Mouse (Mus musculus) testis, adult 2 months (tissue): ENCODE data around the gene Atf6. TPM values are rescaled to one million over a fixed set of nuclear protein-coding genes. Genes with fewer than 3 reads are reported as not detected.

Experiments
- H3K27ac ChIP-seq: fragments of 200-500 bp; 2 replicates; pipeline ENCODE4 v1.5.1; 2012; ENCODE audit warnings: low read depth, low read length; ENCODE audit not compliant: control insufficient read depth, insufficient read depth
- H3K27me3 ChIP-seq: fragments of 200-500 bp; 2 replicates; pipeline ENCODE4 v1.6.1; 2012; ENCODE audit warnings: mild to moderate bottlenecking, low read length, moderate library complexity; ENCODE audit not compliant: control insufficient read depth, insufficient read depth
- H3K36me3 ChIP-seq: fragments of 200-500 bp; 2 replicates; pipeline ENCODE4 v1.6.1; 2012; ENCODE audit warnings: mild to moderate bottlenecking, low read length; ENCODE audit not compliant: control insufficient read depth, insufficient read depth
- H3K4me1 ChIP-seq: fragments of 200-500 bp; 2 replicates; pipeline ENCODE4 v1.6.1; 2012; ENCODE audit warnings: low read length; ENCODE audit not compliant: control insufficient read depth, insufficient read depth
- H3K4me3 ChIP-seq: fragments of 200-500 bp; 2 replicates; pipeline ENCODE4 v1.5.1; 2012; ENCODE audit warnings: low read depth, mild to moderate bottlenecking, low read length, moderate library complexity, mixed read lengths; ENCODE audit not compliant: control insufficient read depth
- CTCF ChIP-seq: fragments of 200-500 bp; IDR thresholded peaks from 2 replicates; pipeline ENCODE4 v1.5.1; 2012; ENCODE audit warnings: low read depth, mild to moderate bottlenecking, inconsistent platforms, low read length, moderate library complexity; ENCODE audit not compliant: control insufficient read depth, insufficient read depth, insufficient replicate concordance
- POLR2A ChIP-seq: fragments of 200-500 bp; IDR thresholded peaks from 2 replicates; pipeline ENCODE4 v1.6.1; 2012; ENCODE audit warnings: low read depth, mild to moderate bottlenecking, inconsistent platforms, low read length, moderate library complexity; ENCODE audit not compliant: control insufficient read depth
- polyA plus RNA-seq: library from polyadenylated mRNA; depleted of rRNA; stranded (reverse); fragments of >200 nt; gene quantifications from 2 replicates; pipeline ENCODE4 v1.2.3, GENCODE M21; 2012; rRNA removed

The Atf6 gene
- polyA plus RNA-seq: 5.5 and 6.3 TPM in 2 replicates

DNA sequence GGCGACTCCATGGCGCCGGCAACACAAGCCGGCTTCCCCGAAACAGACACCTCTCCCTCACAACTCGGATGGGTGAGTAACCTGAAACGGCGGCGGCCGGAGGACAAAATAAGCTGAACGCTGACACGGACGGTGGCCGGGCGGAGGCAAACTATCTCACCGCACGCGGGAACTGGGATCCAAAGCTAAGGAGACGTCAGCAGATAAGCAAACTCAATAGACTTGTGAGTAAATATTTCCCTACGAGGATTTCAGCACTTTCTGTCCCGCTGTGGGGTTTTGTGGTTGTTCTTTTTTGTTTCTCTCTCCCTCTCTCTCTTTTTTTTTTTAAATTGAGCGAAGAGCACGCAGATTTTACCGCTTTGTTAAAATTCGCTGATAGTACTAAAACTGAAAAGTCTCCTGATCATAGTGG, at the start of gene Atf6:
Atf6 (minus strand) TSS at position 81 of the 415 bp plus-strand sequence.
- Histone ChIP-seq H3K4me3 (peak within 1 kb of the TSS; percentile 99), H3K36me3 (no peaks in the 10 kb centered on the region), H3K27ac (peak within 1 kb of the TSS; percentile 92), H3K4me1 (peaks cover 4% of the 10 kb centered on the region), H3K27me3 (no peaks in the 10 kb centered on the region)
- TF ChIP-seq CTCF (no peak), POLR2A (peak; percentile 59; the same call in 1 of the 2 replicates)

DNA sequence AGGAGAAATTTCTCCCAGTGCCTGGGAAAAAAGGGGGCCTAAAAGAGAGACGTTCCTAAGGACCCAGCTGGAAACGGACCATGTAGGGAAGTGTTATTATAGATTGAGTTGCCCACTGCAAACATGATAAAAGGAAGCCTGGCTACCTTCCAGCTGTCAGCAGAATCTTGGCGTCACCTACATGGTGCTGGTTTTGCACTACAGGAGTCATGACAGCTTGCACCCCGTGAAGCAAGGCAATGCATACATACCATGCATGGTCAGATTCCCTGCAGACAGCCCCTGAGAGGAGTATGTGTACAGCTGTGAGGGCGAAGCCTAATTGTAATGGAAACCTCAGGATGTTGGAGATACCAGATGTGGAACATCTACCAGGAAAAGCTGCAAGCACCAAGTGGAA, 48.1 kb upstream of the Atf6 start:
- no peaks in the 10 kb centered on the region for H3K27me3 ChIP-seq
- TF ChIP-seq CTCF (no peak), POLR2A (no peak)
- H3K27ac ChIP-seq: no peak overlapping the region
- H3K4me1 ChIP-seq: no peaks in the 10 kb centered on the region
- H3K4me3 ChIP-seq: no peak overlapping the region
- no peaks in the 10 kb centered on the region for H3K36me3 ChIP-seq

DNA sequence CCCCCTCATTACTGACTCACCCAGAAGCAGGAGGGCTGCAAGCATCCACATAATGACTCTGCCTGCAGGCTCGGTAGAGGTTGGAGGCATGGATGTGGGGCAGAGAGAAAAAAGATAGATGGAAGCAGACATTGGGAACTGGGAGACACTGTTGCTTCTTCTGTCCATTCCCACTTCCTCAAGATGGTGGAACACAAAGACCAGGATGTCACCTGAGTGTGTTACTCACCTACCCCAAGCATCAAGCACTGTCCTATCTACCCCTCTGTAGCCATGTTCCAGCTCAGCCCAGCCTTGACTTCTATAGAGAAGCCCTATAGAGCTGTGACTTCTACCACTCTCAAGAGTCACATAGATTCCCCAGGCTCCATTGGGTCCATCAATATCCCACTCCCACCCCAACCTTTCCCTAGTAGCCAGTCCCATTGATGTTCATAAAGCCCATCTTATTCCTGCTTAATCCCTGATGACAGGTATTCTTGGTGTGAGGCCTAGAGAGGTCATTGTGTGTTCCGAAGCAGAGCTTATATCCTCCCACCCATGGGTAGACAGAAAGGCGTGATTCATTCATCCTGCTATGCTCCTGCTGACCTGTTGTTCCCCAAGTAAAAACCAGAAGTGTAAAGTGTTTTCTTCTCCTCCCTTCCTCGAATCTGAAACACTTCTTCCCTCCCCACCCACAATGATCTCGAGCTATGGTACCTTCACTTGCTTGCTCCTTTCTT, 45.5 kb upstream of the Atf6 start, which contains the start of gene Fcrlb:
Fcrlb (minus strand) TSS at position 51 of the 725 bp plus-strand sequence.
- H3K27ac ChIP-seq: no peak within 1 kb of the TSS
- TF ChIP-seq CTCF (no peak), POLR2A (no peak)
- no peak within 1 kb of the TSS for H3K4me3 ChIP-seq
- H3K27me3 ChIP-seq: no peaks in the 10 kb centered on the region
- no peaks in the 10 kb centered on the region for H3K36me3 ChIP-seq
- H3K4me1 ChIP-seq: peaks cover 8% of the 10 kb centered on the region

DNA sequence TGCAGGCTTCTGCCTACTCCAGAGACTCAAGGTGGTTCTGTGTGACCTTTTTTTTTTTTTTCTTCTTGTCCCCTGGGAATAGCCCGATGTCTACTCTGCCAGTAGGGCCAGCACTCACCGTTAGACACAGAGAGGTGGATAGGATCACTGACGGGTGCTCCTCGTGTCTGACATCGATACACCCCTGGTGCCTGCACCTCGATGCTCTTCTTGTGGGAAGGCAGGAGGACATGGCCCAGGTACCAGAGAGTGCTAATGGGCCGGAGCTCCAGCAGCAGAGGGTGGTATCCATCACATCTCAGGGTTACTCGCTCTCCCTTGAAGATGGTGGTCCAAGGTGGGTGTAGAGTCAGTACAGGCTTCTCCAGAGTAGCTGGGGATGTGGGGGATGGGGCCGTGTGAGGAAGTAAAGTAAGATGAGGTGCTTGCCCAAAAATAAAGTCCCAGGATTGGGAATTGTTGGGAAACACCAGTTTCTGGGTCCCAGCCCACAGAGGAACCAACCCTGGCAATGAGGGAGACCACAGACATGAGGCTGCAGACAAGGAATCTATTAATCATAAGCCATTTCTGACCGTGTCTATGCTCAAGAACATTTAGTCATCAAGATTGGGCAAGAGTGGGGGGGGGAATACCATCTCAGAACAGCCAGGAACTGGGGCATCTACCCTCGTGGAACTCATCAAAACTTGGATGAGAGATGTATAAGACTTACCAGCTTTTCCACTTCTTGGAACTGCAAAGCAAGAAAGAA, 44.5 kb upstream of the Atf6 start:
- TF ChIP-seq POLR2A: no peak
- TF ChIP-seq CTCF: no peak
- no peak overlapping the region for H3K27ac ChIP-seq

DNA sequence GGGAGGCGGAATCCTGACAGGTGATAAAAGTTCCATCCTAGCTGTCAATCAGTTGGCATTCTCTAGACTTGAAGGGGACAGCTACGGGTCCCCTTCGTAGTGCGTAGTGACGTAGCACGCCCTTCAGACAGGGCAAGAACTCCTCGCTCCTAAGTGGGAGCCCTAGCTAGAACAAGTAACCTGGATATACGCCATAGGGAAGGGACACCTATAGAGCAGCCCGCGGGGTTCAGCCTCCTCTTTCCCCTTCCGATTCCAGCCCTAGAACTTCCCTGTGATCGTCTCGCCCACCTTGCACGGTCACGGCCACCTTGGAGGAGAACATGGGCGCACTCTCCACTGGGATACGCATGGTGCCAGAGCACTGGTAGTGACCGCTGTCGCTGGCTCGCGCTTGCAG, 40.8 kb upstream of the Atf6 start:
- Histone ChIP-seq H3K27ac (no peak overlapping the region), H3K36me3 (no peaks in the 10 kb centered on the region), H3K4me3 (peak overlapping the region; percentile 67), H3K4me1 (peaks cover 14% of the 10 kb centered on the region), H3K27me3 (no peaks in the 10 kb centered on the region; the same call in 1 of the 2 replicates)
- no peak for TF ChIP-seq POLR2A
- TF ChIP-seq CTCF: no peak

More for the DNA sequence above, 44.5 kb upstream of the Atf6 start:
- Histone ChIP-seq H3K4me1 (peaks cover 14% of the 10 kb centered on the region), H3K27me3 (no peaks in the 10 kb centered on the region; the same call in 1 of the 2 replicates), H3K36me3 (no peaks in the 10 kb centered on the region), H3K4me3 (no peak overlapping the region)

DNA sequence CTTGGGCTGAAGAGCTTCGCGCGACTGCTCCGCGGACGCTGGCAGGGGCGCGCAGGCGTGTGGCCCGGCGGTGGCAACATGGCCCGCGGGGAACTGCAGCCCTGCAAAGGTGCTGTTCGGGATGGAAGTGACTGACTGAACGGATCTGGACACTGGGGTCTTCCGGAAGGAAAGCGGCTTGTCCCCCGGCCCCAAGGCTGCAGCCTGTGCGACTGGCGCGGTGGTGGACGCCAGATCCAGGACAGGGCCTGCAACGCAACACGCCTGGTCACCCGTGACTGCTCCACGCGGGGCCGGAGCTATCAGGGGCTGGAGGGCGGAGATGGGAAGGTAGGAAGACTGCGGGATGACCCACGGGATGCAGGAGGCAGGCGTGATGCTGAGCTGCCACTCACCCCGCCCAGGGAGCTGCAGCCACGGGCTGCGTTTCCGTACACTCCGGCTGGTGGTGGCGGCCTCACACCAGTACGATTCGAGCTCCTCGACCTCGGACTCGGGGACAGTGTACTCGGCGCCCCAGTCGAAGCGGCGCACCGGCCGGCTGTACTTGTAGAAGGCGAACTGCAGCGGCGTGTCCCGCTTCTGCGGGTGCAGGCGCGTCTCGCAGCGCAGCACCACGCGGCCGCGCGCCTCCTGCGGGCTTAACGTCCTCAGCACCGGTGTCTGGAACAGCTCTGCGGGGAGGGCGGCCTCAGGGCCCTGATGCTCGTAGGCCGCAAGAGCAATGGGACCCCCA, 40.1 kb upstream of the Atf6 start:
- TF ChIP-seq CTCF (no peak), POLR2A (no peak)
- no peaks in the 10 kb centered on the region for H3K36me3 ChIP-seq
- peak overlapping the region; percentile 67 for H3K4me3 ChIP-seq
- no peaks in the 10 kb centered on the region; the same call in 1 of the 2 replicates for H3K27me3 ChIP-seq
- peaks cover 14% of the 10 kb centered on the region for H3K4me1 ChIP-seq
- no peak overlapping the region for H3K27ac ChIP-seq
